Mouse (Mus musculus) forebrain, embryonic 10.5 days (tissue): Measurements from ENCODE around the gene Jmjd1c. TPM values are rescaled to one million over a fixed set of nuclear protein-coding genes. Genes with fewer than 3 reads are reported as not detected.

Experiments
- DNase-seq: peaks from one replicate; pipeline ENCODE4 v3.0.0-alpha.2; 2017; ENCODE audit warnings: low spot score; ENCODE audit errors: extremely low spot score
- H3K27ac ChIP-seq: fragments of 300-500 bp; sonication (generic); 2 replicates; pipeline ENCODE4 v1.5.1; 2016; ENCODE audit warnings: mild to moderate bottlenecking
- H3K27me3 ChIP-seq: fragments of 300-500 bp; sonication (generic); 2 replicates; pipeline ENCODE4 v1.6.1; 2016; ENCODE audit warnings: mild to moderate bottlenecking; ENCODE audit not compliant: poor library complexity, severe bottlenecking
- H3K36me3 ChIP-seq: fragments of 300-500 bp; sonication (generic); replicated peaks from 2 replicates; pipeline ENCODE4 v1.6.1; 2016; ENCODE audit warnings: mild to moderate bottlenecking, moderate library complexity
- H3K4me1 ChIP-seq: fragments of 300-500 bp; sonication (generic); 2 replicates; pipeline ENCODE4 v1.6.1; 2016
- H3K4me3 ChIP-seq: fragments of 300-500 bp; sonication (generic); 2 replicates; pipeline ENCODE4 v1.5.1; 2016; ENCODE audit warnings: mild to moderate bottlenecking, moderate library complexity
- H3K9me3 ChIP-seq: fragments of 300-500 bp; sonication (generic); 2 replicates; pipeline ENCODE4 v1.6.1; 2016; ENCODE audit warnings: mild to moderate bottlenecking, moderate library complexity
- WGBS: fragments of 180-500 bp; shearing (Covaris S2); methylation state at CpG from one replicate; pipeline ENCODE4 v1.1.7; 2016; 5-methylcytosine and 5-hydroxymethylcytosine counted together
- polyA plus RNA-seq: library from polyadenylated mRNA; unstranded; fragments of >200 nt; fragmentation: Nextera tagmentation; extraction: Ambion mirVana; gene quantifications from 2 replicates; pipeline ENCODE4 v1.2.1, GENCODE M21; 2016

Jmjd1c gene
- polyA plus RNA-seq, 1 experiment from 2014 or later = 29.7 TPM

DNA sequence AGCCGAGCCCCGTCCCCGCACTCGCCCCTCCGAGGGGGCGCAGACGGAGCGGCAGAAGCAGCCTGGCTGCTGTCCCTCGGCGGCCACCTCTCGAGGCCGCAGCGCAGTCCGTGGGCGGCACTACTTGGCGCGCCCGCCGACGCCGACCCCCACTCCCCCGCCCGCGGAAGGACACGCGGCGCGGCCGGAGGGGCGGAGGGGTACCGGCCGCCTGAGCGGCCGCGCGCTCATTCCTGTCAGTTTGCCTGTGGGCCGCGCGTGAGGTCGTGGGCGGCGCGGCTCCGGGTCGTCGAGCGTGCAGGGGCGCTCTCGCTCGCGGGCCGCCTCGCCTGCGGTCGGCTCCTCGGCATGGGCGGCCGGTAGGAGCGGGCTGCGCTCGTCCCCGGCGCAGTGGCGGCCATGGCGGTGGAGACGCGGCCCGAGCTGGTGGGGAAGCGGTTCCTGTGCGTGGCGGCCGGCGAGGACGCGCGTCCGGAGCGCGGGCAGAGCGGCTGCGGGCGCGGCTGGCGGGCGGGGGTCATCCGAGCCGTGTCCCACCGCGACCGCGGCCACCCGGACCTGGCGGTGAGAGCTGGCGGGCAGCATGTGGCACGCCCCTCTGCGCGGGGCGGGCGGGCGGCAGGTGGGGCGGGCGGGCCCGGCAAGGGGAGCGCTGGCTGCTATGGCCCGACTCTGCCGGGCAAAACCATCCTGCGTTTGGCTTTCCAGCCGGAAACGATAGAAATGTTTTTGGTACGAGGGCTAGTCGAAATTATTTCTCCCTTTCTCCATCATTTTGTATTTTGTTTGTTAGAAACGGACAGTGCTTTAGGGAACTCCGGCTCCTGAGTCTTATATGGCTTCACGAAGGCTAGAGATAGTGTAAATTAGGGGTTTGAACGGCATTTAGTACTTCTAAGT lies 31.2 kb downstream of the Jmjd1c start:
- DNase-seq = no peak
- Histone ChIP-seq H3K27me3 (no peaks in the 10 kb centered on the region), H3K36me3 (no peaks in the 10 kb centered on the region), H3K4me1 (peaks cover 61% of the 10 kb centered on the region), H3K27ac (peak overlapping the region; percentile 89), H3K9me3 (no peaks in the 10 kb centered on the region), H3K4me3 (peak overlapping the region; percentile 90)
- WGBS = 2% methylated on average over 110 of the region's 115 CpGs

DNA sequence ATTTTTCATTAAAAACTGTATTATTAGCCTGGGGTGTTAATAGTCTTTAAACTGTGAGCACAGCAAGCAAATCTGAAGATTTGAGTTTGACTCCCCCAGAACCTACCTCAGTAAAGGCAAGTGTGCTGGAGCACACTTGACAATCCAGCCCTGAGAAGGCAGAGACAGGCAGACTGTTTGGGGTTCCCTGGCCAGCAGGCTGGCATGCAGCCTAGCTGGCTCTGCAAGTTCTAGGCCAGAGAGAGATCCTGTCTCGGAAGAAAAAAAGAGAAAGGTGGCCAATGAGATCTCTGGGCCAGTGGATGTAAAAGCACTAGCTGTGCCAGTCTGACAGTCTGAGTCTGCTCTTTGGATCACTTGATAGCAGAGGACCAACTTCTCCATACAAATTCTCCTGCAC lies 33.6 kb downstream of the Jmjd1c start:
- Histone ChIP-seq H3K4me1 (peaks cover 47% of the 10 kb centered on the region), H3K9me3 (no peaks in the 10 kb centered on the region), H3K4me3 (no peak overlapping the region), H3K36me3 (no peaks in the 10 kb centered on the region), H3K27ac (no peak overlapping the region), H3K27me3 (no peaks in the 10 kb centered on the region)
- DNase-seq = no peak
- WGBS = 94% methylated on average over 1 of the region's 1 CpGs

DNA sequence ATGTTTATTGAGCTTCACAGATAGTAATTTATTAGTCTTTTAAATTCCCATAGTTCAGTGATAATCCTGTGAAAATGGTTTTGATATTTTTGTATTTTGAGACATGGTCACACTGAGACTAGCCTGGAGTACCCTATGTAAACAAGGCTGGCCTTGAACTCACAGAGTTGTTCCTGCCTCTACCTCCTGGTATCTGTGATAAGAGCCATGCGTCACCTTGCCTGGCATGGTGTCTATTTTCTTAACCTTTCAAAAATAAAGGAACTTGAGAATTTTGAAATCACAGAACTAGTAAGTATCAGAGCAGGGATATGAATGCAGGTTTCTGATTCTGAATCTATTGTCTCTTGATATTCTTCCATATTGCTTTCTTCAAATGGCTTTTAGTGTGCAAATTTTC lies 35.8 kb downstream of the Jmjd1c start:
- DNase-seq = no peak
- Histone ChIP-seq H3K27me3 (no peaks in the 10 kb centered on the region), H3K9me3 (no peaks in the 10 kb centered on the region), H3K36me3 (no peaks in the 10 kb centered on the region), H3K4me3 (no peak overlapping the region), H3K27ac (no peak overlapping the region), H3K4me1 (peaks cover 28% of the 10 kb centered on the region)
- 76% methylated on average over 1 of the region's 1 CpGs for WGBS

DNA sequence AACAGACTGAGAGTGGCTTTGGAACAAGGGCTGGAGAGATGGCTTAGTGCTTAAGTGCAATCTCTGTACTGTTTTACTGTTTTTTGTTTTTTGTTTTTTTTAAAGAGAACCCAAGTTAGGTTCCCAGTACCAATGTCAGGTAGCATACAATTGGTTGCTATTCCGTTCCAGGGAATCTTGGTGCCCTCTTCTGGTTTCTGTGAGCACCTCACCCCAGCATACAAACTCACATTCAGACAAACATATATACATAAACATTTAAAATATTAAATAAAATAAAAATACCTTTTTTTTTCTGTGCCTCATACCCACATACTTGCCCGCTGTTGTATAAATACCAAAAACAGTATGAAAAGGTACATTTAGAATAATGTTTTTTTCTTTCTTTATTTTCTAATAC lies 38.4 kb downstream of the Jmjd1c start:
- 87% methylated on average over 2 of the region's 2 CpGs for WGBS
- H3K4me3 ChIP-seq = no peak overlapping the region
- H3K27me3 ChIP-seq = no peaks in the 10 kb centered on the region
- no peak overlapping the region for H3K27ac ChIP-seq
- H3K9me3 ChIP-seq = no peaks in the 10 kb centered on the region
- no peaks in the 10 kb centered on the region for H3K36me3 ChIP-seq
- no peak for DNase-seq
- H3K4me1 ChIP-seq = peaks cover 10% of the 10 kb centered on the region; the same call in 1 of the 2 replicates

DNA sequence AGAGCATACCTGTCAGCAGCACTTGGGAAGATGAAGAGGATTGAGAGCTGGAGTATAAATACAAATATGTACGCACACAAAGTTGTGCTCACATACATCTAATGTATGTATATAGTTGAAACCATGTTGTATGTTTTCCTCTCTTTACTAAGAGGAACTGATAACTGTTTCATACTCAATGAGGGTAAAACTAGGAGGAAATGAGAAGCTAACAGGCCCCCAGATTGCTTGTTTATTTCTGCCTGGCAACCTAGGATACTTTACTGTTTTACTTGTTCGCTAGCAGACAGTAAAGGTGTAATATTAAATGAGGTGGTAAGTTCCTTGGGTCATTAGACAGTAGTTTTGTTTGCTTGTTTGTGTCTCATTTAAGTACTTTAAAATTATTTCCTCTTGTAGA lies 41.5 kb downstream of the Jmjd1c start:
- Histone ChIP-seq H3K4me1 (peaks cover 3% of the 10 kb centered on the region; the same call in 1 of the 2 replicates), H3K27ac (no peak overlapping the region), H3K9me3 (no peaks in the 10 kb centered on the region), H3K27me3 (no peaks in the 10 kb centered on the region), H3K36me3 (no peaks in the 10 kb centered on the region), H3K4me3 (no peak overlapping the region)
- 91% methylated on average over 2 of the region's 2 CpGs for WGBS
- no peak for DNase-seq

DNA sequence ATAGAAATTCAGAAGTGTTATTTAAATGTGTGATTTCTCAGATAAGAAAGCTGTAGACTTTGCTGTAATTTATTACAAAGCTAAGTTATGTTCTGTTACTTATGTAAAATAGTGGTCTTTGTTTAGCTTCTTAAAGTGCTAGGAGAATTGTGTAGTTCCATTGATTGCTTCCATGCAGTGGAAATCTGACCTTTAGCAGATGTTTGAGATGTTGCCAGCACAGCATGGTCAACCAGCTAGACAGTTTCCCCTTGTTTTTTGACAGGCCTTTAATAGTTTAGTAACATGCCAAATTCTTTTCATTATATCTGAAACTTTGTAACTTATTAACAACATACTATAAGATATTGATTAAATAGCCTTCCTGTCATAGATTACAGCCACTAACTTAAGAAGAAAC lies 47.7 kb downstream of the Jmjd1c start:
- no peaks in the 10 kb centered on the region for H3K27me3 ChIP-seq
- no peaks in the 10 kb centered on the region for H3K36me3 ChIP-seq
- H3K4me1 ChIP-seq = peaks cover 3% of the 10 kb centered on the region; the same call in 1 of the 2 replicates
- no peak overlapping the region for H3K27ac ChIP-seq
- no peaks in the 10 kb centered on the region for H3K9me3 ChIP-seq
- no peak overlapping the region for H3K4me3 ChIP-seq
- DNase-seq = no peak

DNA sequence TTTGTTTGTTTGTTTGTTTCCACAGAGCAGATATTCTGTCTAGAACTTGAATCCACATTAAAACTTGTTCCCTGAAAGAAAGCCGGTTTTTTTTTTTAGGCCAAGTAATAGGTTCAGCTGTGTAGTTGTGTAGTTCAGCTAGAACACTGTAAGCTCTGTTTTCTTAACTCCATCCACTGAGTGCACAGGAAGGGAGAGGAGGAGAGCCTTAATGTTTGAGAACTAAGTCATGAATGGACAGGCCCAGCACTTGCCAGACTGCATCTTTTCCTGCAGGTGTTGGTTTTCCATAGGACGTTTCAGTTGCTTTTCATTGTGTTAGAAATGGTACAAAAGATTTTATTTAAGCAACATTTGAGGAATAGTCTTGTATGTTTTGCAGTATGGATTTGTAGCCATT lies 48.3 kb downstream of the Jmjd1c start:
- Histone ChIP-seq H3K4me3 (no peak overlapping the region), H3K27me3 (no peaks in the 10 kb centered on the region), H3K27ac (no peak overlapping the region), H3K4me1 (peaks cover 3% of the 10 kb centered on the region; the same call in 1 of the 2 replicates), H3K36me3 (peaks cover under 1% of the 10 kb centered on the region; the same call in 1 of the 2 replicates), H3K9me3 (no peaks in the 10 kb centered on the region)
- no peak for DNase-seq
- 67% methylated on average over 2 of the region's 2 CpGs for WGBS

DNA sequence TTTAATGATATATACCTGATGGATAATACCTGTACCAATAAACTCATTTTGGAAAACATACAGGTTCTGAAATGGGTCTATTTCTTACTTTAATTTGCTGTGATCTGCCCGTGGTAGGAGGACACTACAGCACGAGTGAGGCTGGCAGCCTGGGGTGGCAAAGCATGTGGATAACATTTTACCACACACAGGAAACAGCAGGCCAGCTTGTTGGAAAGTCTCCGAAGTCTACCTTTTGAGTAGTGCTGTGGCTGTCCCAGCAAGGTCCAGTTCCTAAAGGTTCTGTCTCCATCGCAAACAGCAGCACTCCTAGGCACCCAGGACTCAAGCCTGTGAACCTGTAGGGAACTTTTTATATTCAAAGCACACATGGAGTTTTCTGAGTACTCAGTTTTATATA lies 49.7 kb downstream of the Jmjd1c start:
- Histone ChIP-seq H3K9me3 (no peaks in the 10 kb centered on the region), H3K4me3 (no peak overlapping the region), H3K27me3 (no peaks in the 10 kb centered on the region), H3K4me1 (no peaks in the 10 kb centered on the region), H3K36me3 (peaks cover 3% of the 10 kb centered on the region; the same call in 1 of the 2 replicates), H3K27ac (no peak overlapping the region)
- DNase-seq = no peak
- WGBS = 91% methylated on average over 4 of the region's 4 CpGs

DNA sequence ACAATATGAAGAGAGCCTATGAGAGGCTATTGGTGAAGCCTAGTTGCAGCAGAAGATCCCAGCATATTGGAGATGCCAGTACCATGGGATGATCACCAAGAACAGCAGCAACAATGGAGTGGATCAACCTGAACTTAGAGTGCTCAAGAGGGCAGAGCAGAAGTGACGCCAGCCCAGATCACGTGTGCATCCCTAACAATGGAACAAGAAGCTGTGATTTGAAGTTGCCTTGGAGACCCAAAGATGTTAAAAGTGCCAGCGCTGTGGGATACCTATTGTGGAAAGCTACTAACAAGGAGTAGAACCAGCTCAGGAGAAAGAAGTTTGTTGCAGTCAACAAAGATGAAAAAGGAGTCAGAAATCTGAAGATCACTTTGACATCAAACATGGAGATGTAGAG lies 55.8 kb downstream of the Jmjd1c start:
- Histone ChIP-seq H3K9me3 (no peaks in the 10 kb centered on the region), H3K36me3 (peaks cover 13% of the 10 kb centered on the region), H3K4me3 (no peak overlapping the region), H3K4me1 (no peaks in the 10 kb centered on the region), H3K27ac (no peak overlapping the region), H3K27me3 (no peaks in the 10 kb centered on the region)
- WGBS = 93% methylated on average over 3 of the region's 3 CpGs
- DNase-seq = no peak

DNA sequence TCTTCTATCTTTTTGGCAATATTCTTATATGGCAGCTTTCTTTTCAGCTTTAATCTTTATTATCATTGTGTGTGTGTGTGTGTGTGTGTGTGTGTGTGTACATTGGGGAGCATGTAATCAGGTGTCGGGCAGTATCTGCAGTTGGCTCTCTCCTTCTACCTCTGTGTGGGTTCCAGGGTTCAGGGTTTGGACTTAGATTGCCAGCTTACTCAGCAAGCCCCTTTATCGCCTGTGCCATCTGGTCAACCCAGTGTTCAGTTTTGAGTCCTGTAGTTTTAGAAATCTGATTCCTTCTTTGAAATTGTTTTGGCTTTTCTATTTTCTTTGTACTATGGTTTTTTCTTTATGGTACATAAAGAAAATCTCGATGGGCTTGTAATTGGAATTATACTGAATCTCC lies 58.7 kb downstream of the Jmjd1c start:
- Histone ChIP-seq H3K4me3 (no peak overlapping the region), H3K4me1 (no peaks in the 10 kb centered on the region), H3K27me3 (no peaks in the 10 kb centered on the region), H3K9me3 (no peaks in the 10 kb centered on the region), H3K27ac (no peak overlapping the region), H3K36me3 (peaks cover 21% of the 10 kb centered on the region)
- 94% methylated on average over 3 of the region's 3 CpGs for WGBS
- DNase-seq = no peak

DNA sequence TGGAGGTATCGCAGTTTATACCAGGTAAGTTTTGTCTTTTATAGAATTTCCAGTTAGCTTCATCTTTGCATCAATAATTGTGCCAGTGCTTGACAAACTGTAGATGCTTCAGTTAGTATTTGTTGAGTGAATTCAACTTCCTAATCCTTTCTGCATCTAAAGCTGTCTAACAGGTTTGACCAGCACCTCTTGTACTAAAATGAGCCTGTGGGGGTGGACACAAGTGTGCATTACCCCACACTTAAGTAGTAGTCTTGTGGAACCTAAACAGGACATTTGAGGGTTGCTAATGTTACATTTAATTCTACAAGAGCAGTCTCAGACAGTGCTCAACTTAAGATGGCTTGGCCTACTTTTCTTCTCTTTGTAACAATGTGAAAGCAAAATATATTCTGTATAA lies 78.1 kb downstream of the Jmjd1c start:
- Histone ChIP-seq H3K27me3 (no peaks in the 10 kb centered on the region), H3K36me3 (peaks cover 9% of the 10 kb centered on the region), H3K27ac (no peak overlapping the region), H3K4me3 (no peak overlapping the region), H3K4me1 (peaks cover 8% of the 10 kb centered on the region), H3K9me3 (no peaks in the 10 kb centered on the region)
- no peak for DNase-seq
- 87% methylated on average over 1 of the region's 1 CpGs for WGBS

DNA sequence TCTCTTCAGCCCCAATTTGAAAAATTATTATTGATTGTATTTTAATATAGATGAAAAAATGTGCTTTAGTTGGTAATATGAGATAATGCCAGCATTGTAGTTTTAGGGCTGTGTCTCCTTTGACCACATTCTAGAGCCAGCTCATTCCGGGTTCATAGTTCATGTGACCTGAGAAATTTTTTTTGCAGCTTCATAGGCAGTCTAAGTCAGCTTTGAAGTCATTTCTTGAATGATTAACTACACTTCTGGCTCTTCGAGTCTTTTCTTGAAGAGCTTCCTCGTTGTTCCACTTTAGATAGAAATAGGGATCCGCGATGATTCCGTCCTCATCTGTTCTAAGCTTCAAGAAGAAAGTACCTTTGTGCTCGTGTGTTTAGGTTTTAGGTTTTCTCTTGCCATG lies 80.1 kb downstream of the Jmjd1c start:
- no peak overlapping the region for H3K27ac ChIP-seq
- no peaks in the 10 kb centered on the region for H3K36me3 ChIP-seq
- no peak for DNase-seq
- no peaks in the 10 kb centered on the region for H3K27me3 ChIP-seq
- WGBS = 86% methylated on average over 7 of the region's 7 CpGs
- H3K9me3 ChIP-seq = no peaks in the 10 kb centered on the region
- H3K4me1 ChIP-seq = peaks cover 11% of the 10 kb centered on the region
- H3K4me3 ChIP-seq = no peak overlapping the region

DNA sequence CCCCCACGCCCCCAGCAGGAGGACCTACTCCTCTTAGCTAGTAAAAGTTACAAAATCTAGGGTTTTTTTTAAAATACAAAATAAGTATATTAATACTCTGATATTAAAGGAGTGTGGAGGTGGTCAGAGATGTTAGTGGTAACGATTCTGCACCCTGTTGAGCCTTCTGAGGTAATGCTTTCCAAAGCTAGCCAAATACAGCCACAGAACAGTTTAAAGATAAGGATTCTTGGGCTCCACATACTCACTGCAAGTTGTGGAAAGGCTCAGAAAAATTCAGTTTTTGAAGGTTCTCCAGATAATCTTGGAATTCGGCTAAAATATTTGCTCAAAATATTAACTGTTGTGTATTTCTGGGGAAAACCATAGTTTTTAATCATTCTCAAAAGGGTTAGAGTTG lies 81.0 kb downstream of the Jmjd1c start:
- Histone ChIP-seq H3K4me1 (peaks cover 11% of the 10 kb centered on the region), H3K27ac (no peak overlapping the region), H3K4me3 (no peak overlapping the region), H3K27me3 (no peaks in the 10 kb centered on the region), H3K9me3 (no peaks in the 10 kb centered on the region), H3K36me3 (no peaks in the 10 kb centered on the region)
- WGBS = 66% methylated on average over 3 of the region's 3 CpGs
- no peak for DNase-seq
